Mouse (Mus musculus) kidney, embryonic 16.5 days (tissue): ENCODE data around the gene Gm20538. TPM values are rescaled to one million over a fixed set of nuclear protein-coding genes. Genes with fewer than 3 reads are reported as not detected.

Experiments used
- ATAC-seq: fragments of 200-750 bp; cut with Nextera tagmentation; 2 replicates; pipeline ENCODE4 v1.8.0; 2017; ENCODE audit warnings: moderate TSS enrichment; ENCODE audit not compliant: low FRiP score, low TSS enrichment
- H3K27ac ChIP-seq: fragments of 300-500 bp; sonication (generic); 2 replicates; pipeline ENCODE4 v1.5.1; 2014; ENCODE audit warnings: low read length
- H3K27me3 ChIP-seq: fragments of 300-500 bp; sonication (generic); 2 replicates; pipeline ENCODE4 v1.6.1; 2014; ENCODE audit warnings: low read length, control low read depth, mixed read lengths; ENCODE audit not compliant: insufficient read depth
- H3K36me3 ChIP-seq: fragments of 300-500 bp; sonication (generic); 2 replicates; pipeline ENCODE4 v1.6.1; 2014; ENCODE audit warnings: low read length, control low read depth, mixed read lengths; ENCODE audit not compliant: insufficient read depth
- H3K4me1 ChIP-seq: fragments of 300-500 bp; sonication (generic); 2 replicates; pipeline ENCODE4 v1.6.1; 2014; ENCODE audit warnings: low read length, control low read depth, mixed read lengths; ENCODE audit not compliant: insufficient read depth
- H3K4me2 ChIP-seq: fragments of 300-500 bp; sonication (generic); replicated peaks from 2 replicates; pipeline ENCODE4 v1.6.1; 2014; ENCODE audit warnings: low read depth, low read length
- H3K4me3 ChIP-seq: fragments of 300-500 bp; sonication (generic); 2 replicates; pipeline ENCODE4 v1.5.1; 2014; ENCODE audit warnings: mild to moderate bottlenecking, low read length
- H3K9ac ChIP-seq: fragments of 300-500 bp; sonication (generic); replicated peaks from 2 replicates; pipeline ENCODE4 v1.6.1; 2014; ENCODE audit warnings: low read length
- H3K9me3 ChIP-seq: fragments of 300-500 bp; sonication (generic); 2 replicates; pipeline ENCODE4 v1.6.1; 2016; ENCODE audit warnings: low read length, control low read depth
- whole genome bisulfite sequencing: fragments of 180-500 bp; shearing (Covaris S2); extraction: QIAGEN DNeasy Blood & Tissue Kit; methylation state at CpG from one replicate; pipeline ENCODE4 v1.1.7; 2014; 5-methylcytosine and 5-hydroxymethylcytosine counted together
- polyA plus RNA-seq: library from polyadenylated mRNA; unstranded; fragments of >200 nt; fragmentation: Nextera tagmentation; extraction: Ambion mirVana; gene quantifications from 2 replicates; pipeline ENCODE4 v1.2.1, GENCODE M21; 2015

Gm20538 gene
- polyA plus RNA-seq, 1 experiment from 2014 or later: 1.2 TPM

DNA sequence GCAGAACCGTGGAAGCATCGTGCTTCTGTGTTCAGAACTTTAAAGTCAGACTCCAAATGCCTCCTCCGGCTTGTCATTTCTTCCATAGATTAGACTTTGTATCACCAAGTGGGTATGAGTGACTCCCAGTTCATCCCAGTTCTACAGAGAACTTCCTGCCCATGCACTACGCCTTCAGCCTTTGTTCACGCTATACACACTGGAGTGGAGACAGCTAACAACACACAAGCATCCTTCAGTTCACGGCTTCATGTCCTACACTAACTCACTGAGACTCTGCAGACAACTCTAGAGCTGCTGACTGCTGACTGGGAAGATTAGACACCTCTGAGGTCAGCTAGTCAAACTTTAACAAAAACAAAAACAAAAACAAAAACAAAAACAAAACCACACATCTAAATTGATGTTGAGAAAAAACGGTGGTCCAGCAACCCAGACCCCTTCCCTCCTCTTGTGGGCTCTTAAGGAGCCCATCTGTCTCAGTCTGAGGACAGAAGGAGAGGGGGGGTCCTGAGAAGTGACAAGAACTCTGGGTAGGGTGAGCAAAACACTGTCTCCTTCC lies 38.6 kb downstream of the Gm20538 start:
- H3K27ac ChIP-seq: peak overlapping the region; percentile 71
- H3K4me1 ChIP-seq: peaks cover 78% of the 10 kb centered on the region
- H3K9me3 ChIP-seq: no peaks in the 10 kb centered on the region
- no peak overlapping the region for H3K4me3 ChIP-seq
- WGBS: 27% methylated on average over 7 of the region's 7 CpGs
- ATAC-seq: no peak
- peak overlapping the region; percentile 7; the same call in 1 of the 2 replicates for H3K4me2 ChIP-seq
- H3K36me3 ChIP-seq: no peaks in the 10 kb centered on the region
- peak overlapping the region; percentile 18 for H3K9ac ChIP-seq
- H3K27me3 ChIP-seq: peaks cover 34% of the 10 kb centered on the region

- ATAC-seq: no peak
- Histone ChIP-seq H3K27me3 (peaks cover 37% of the 10 kb centered on the region), H3K9me3 (no peaks in the 10 kb centered on the region), H3K9ac (0 out of 2 replicates have a peak overlapping the region, but pooled peaks have one; percentile 18), H3K4me3 (no peak overlapping the region), H3K27ac (peak overlapping the region; percentile 71), H3K36me3 (no peaks in the 10 kb centered on the region), H3K4me2 (peak overlapping the region; percentile 9; the same call in 1 of the 2 replicates), H3K4me1 (peaks cover 71% of the 10 kb centered on the region)
- WGBS: 16% methylated on average over 11 of the region's 11 CpGs
These were observed 39.4 kb downstream of the Gm20538 start for GRCm38 (mm10) chr19:44513054-44513833.

- peaks cover 65% of the 10 kb centered on the region for H3K4me1 ChIP-seq
These were observed 40.0 kb downstream of the Gm20538 start for GRCm38 (mm10) chr19:44512601-44513000.

GRCm38 (mm10) chr19:44511451-44512231 lies 41.0 kb downstream of the Gm20538 start:
- Histone ChIP-seq H3K4me1 (peaks cover 58% of the 10 kb centered on the region), H3K27me3 (peaks cover 34% of the 10 kb centered on the region)

More at GRCm38 (mm10) chr19:44512601-44513000, 40.0 kb downstream of the Gm20538 start:
- WGBS: 22% methylated on average over 5 of the region's 5 CpGs
- no peak for ATAC-seq
- Histone ChIP-seq H3K4me2 (peak overlapping the region; percentile 9; the same call in 1 of the 2 replicates), H3K9ac (no peak overlapping the region), H3K36me3 (no peaks in the 10 kb centered on the region), H3K27ac (no peak overlapping the region), H3K9me3 (no peaks in the 10 kb centered on the region), H3K27me3 (peaks cover 37% of the 10 kb centered on the region), H3K4me3 (no peak overlapping the region)

DNA sequence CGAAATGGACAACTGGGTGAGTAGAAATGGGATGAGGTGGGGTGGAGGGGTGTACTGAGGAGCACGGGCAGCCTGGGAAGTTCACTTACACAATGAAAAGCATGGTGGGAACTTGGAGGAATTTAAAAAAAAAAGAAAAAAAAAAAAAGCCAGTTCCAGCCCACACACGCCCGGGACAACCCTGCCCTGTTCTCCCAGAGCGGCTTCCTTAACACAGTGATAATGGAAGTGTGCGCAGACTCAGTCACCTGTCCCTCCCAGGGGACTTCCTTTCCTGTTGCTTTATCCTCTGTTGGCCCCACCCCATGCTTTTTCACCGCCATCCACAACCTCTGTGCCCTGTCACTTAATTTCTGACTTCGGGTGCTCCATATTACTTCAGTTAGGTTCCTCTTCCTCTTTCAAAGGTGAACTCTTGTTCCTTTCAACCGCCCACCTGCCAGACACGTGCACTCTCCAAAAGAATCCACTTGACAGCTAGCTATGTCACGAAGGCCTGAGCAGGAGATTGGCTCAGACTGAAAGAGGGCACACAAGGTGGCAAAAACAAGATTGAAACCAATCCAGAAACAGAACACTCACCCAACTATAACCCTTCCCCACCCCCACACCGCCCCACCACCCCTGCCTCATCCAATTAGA lies 42.0 kb downstream of the Gm20538 start:
- no peak overlapping the region for H3K9ac ChIP-seq
- peak overlapping the region; percentile 50 for H3K4me3 ChIP-seq
- H3K4me2 ChIP-seq: peak overlapping the region; percentile 80
- no peaks in the 10 kb centered on the region for H3K36me3 ChIP-seq
- peaks cover 52% of the 10 kb centered on the region for H3K4me1 ChIP-seq
- H3K27me3 ChIP-seq: peaks cover 34% of the 10 kb centered on the region
- H3K9me3 ChIP-seq: no peaks in the 10 kb centered on the region
- ATAC-seq: no peak
- WGBS: 2% methylated on average over 12 of the region's 12 CpGs
- H3K27ac ChIP-seq: no peak overlapping the region

More at GRCm38 (mm10) chr19:44511451-44512231, 41.0 kb downstream of the Gm20538 start:
- no peaks in the 10 kb centered on the region for H3K36me3 ChIP-seq
- ATAC-seq: peak; percentile 30; the same call in 1 of the 2 replicates
- peak overlapping the region; percentile 50 for H3K4me3 ChIP-seq
- H3K4me2 ChIP-seq: peak overlapping the region; percentile 80
- peak overlapping the region; percentile 64 for H3K9ac ChIP-seq
- WGBS: 1% methylated on average over 66 of the region's 66 CpGs
- H3K9me3 ChIP-seq: no peaks in the 10 kb centered on the region
- no peak overlapping the region for H3K27ac ChIP-seq

- H3K9ac ChIP-seq: no peak overlapping the region
- ATAC-seq: no peak
- no peak overlapping the region for H3K4me2 ChIP-seq
- no peaks in the 10 kb centered on the region for H3K36me3 ChIP-seq
- H3K9me3 ChIP-seq: no peaks in the 10 kb centered on the region
- H3K4me3 ChIP-seq: no peak overlapping the region
- WGBS: 72% methylated on average over 4 of the region's 4 CpGs
- H3K4me1 ChIP-seq: peaks cover 20% of the 10 kb centered on the region
- no peaks in the 10 kb centered on the region for H3K27me3 ChIP-seq
- no peak overlapping the region for H3K27ac ChIP-seq
These were observed 49.9 kb downstream of the Gm20538 start for GRCm38 (mm10) chr19:44502741-44503140.

DNA sequence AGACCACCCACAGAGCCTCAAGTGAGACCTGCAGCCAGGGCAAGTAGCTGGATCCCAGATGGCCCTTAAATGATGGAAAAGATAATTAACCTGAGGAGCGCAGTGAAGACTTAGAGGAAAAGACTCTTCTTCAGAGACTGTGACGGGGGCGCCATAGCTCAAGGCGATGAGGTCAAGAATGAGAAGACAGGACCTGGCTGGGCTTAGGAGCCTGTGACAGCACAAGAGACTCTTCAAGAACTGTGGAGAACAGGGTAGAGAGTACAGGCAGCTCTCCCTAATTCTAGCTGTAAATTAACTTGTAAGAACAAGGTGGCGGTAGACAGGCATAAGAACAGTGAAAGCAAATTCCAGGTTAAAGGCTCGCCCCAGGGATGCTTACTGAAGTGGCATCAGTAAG lies 50.7 kb downstream of the Gm20538 start:
- no peak for ATAC-seq
- no peaks in the 10 kb centered on the region for H3K36me3 ChIP-seq
- no peak overlapping the region for H3K27ac ChIP-seq
- no peak overlapping the region for H3K4me3 ChIP-seq
- no peak overlapping the region for H3K9ac ChIP-seq
- WGBS: 47% methylated on average over 6 of the region's 6 CpGs
- H3K27me3 ChIP-seq: no peaks in the 10 kb centered on the region
- H3K9me3 ChIP-seq: no peaks in the 10 kb centered on the region
- no peak overlapping the region for H3K4me2 ChIP-seq
- H3K4me1 ChIP-seq: peaks cover 20% of the 10 kb centered on the region

GRCm38 (mm10) chr19:44500240-44500639 lies 52.4 kb downstream of the Gm20538 start:
- Histone ChIP-seq H3K9ac (no peak overlapping the region), H3K36me3 (no peaks in the 10 kb centered on the region), H3K9me3 (no peaks in the 10 kb centered on the region), H3K4me3 (no peak overlapping the region), H3K27ac (0 out of 2 replicates have a peak overlapping the region, but pooled peaks have one; percentile 16), H3K4me1 (peaks cover 20% of the 10 kb centered on the region), H3K27me3 (0 out of 2 replicates have a peak, but pooled peaks cover 2% of the 10 kb centered on the region), H3K4me2 (no peak overlapping the region)
- WGBS: 23% methylated on average over 5 of the region's 5 CpGs
- peak; percentile 59; the same call in 1 of the 2 replicates for ATAC-seq

- Histone ChIP-seq H3K36me3 (no peaks in the 10 kb centered on the region), H3K27me3 (0 out of 2 replicates have a peak, but pooled peaks cover 4% of the 10 kb centered on the region), H3K27ac (peak overlapping the region; percentile 45), H3K4me1 (peaks cover 20% of the 10 kb centered on the region), H3K4me2 (no peak overlapping the region), H3K9ac (no peak overlapping the region), H3K4me3 (no peak overlapping the region), H3K9me3 (no peaks in the 10 kb centered on the region)
- no peak for ATAC-seq
- 26% methylated on average over 6 of the region's 6 CpGs for WGBS
These were observed 53.7 kb downstream of the Gm20538 start for GRCm38 (mm10) chr19:44498936-44499335.
